Mouse (Mus musculus): ENCODE data around the gene Tspan32. TPM values are rescaled to one million over a fixed set of nuclear protein-coding genes. Genes with fewer than 3 reads are reported as not detected.

Tspan32 gene
- under 1 TPM in 1 of 2 experiments, not detected in 1; 0.30 TPM for total RNA-seq (2021)
- long read RNA-seq, experiment 1, full-length matches to known transcripts: 1 of 1 reads
- long read RNA-seq, experiment 1, partial matches to known transcripts: 0 of 1 reads
- long read RNA-seq, experiment 1, other reads (novel, unspliced or antisense): 0 of 1 reads
- long read RNA-seq, experiment 2, partial matches to known transcripts: 0 of 1 reads
- long read RNA-seq, experiment 2, other reads (novel, unspliced or antisense): 0 of 1 reads

GRCm38 (mm10) chr7:143004727-143005343 is at the start of gene Tspan32:
Gene Tspan32, plus strand, starts transcription at chr7:143005046.
- no peak for DNase-seq (ENCODE audit: low spot score in 2 of 2)
- intact Hi-C loops (cut with DNase I): no loop called here

GRCm38 (mm10) chr7:142956018-142956417 is 48.8 kb upstream of the Tspan32 start:
- intact Hi-C loops (cut with DNase I): no loop called here
- DNase-seq (ENCODE audit: low spot score in 2 of 2): no peak

- no peak for DNase-seq (ENCODE audit: low spot score in 2 of 2)
- intact Hi-C loops (cut with DNase I): no loop called here
Measured at GRCm38 (mm10) chr7:142958817-142959216, 46.0 kb upstream of the Tspan32 start.

GRCm38 (mm10) chr7:142959752-142960151 is 45.1 kb upstream of the Tspan32 start:
- intact Hi-C loops (cut with DNase I): no loop called here

GRCm38 (mm10) chr7:142967414-142967883 is 37.4 kb upstream of the Tspan32 start:
- intact Hi-C loops (cut with DNase I): no loop called here
- DNase-seq (ENCODE audit: low spot score in 2 of 2): no peak

More at GRCm38 (mm10) chr7:142959752-142960151, 45.1 kb upstream of the Tspan32 start:
- no peak for DNase-seq (ENCODE audit: low spot score in 2 of 2)

GRCm38 (mm10) chr7:142967884-142968808 is 36.7 kb upstream of the Tspan32 start:
- intact Hi-C loops (cut with DNase I): no loop called here
- DNase-seq (ENCODE audit: low spot score in 2 of 2): peak; percentile 79 to 81

- intact Hi-C loops (cut with DNase I): no loop called here
- DNase-seq (ENCODE audit: low spot score in 2 of 2): peak in 1 of 2 experiments; percentile 3
Measured at GRCm38 (mm10) chr7:142968809-142969511, 35.9 kb upstream of the Tspan32 start, which contains the start of gene Ascl2. Gene Ascl2, minus strand, starts transcription at chr7:142969264.

GRCm38 (mm10) chr7:142981908-142982307 is 22.9 kb upstream of the Tspan32 start:
- intact Hi-C loops (cut with DNase I): no loop called here
- no peak for DNase-seq (ENCODE audit: low spot score in 2 of 2)

GRCm38 (mm10) chr7:142985146-142985545 is 19.7 kb upstream of the Tspan32 start:
- intact Hi-C loops (cut with DNase I): no loop called here
- DNase-seq (ENCODE audit: low spot score in 2 of 2): no peak

- intact Hi-C loops (cut with DNase I): no loop called here
Measured at GRCm38 (mm10) chr7:142987718-142988117, 17.1 kb upstream of the Tspan32 start.

GRCm38 (mm10) chr7:142995004-142995403 is 9.8 kb upstream of the Tspan32 start:
- DNase-seq (ENCODE audit: low spot score in 2 of 2): no peak
- intact Hi-C loops (cut with DNase I): loop anchor here (10.0 kb wide), 1 partner anchor 490 kb away; no protein-coding TSS in a partner anchor

More at GRCm38 (mm10) chr7:142987718-142988117, 17.1 kb upstream of the Tspan32 start:
- no peak for DNase-seq (ENCODE audit: low spot score in 2 of 2)

GRCm38 (mm10) chr7:142995630-142996338 is 9.1 kb upstream of the Tspan32 start:
- intact Hi-C loops (cut with DNase I): loop anchor here (10.0 kb wide), 1 partner anchor 491 kb away; no protein-coding TSS in a partner anchor
- DNase-seq (ENCODE audit: low spot score in 2 of 2): no peak

GRCm38 (mm10) chr7:142996998-142997397 is 7.8 kb upstream of the Tspan32 start:
- DNase-seq (ENCODE audit: low spot score in 2 of 2): no peak
- intact Hi-C loops (cut with DNase I): loop anchor here (10.0 kb wide), 1 partner anchor 492 kb away; no protein-coding TSS in a partner anchor

- no peak for DNase-seq (ENCODE audit: low spot score in 2 of 2)
- intact Hi-C loops (cut with DNase I): loop anchor here (10.0 kb wide), 1 partner anchor 493 kb away; no protein-coding TSS in a partner anchor
Measured at GRCm38 (mm10) chr7:142997403-142998150, 7.3 kb upstream of the Tspan32 start.

- intact Hi-C loops (cut with DNase I): no loop called here
- no peak for DNase-seq (ENCODE audit: low spot score in 2 of 2)
Measured at GRCm38 (mm10) chr7:143002679-143003078, 2.2 kb upstream of the Tspan32 start.

- intact Hi-C loops (cut with DNase I): no loop called here
- no peak for DNase-seq (ENCODE audit: low spot score in 2 of 2)
Measured at GRCm38 (mm10) chr7:143005344-143006096, 674 bp downstream of the Tspan32 start.
